Mouse (Mus musculus): Measurements from ENCODE around the gene Cenpl.

DNA sequence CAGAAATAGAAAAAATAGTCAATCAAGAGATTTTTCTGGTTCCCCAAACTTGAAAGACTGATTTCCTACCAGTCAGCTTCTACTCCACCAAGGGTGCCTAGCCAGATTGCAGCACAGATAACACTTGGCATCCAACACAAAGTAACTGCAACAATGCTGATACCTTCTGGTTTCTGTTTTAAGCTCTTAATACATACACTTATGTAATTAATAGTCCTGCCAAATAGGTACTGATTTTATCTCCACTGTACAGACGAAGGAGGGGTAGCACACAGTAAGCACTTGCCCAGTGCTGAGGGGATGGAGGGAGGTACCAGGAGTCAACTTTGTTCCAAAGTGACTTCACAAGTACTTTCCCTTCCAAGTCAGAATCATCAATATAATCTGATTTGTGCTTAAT, 33.3 kb downstream of the Cenpl start:
- TF ChIP-seq POLR2A (IDR thresholded peaks at IDR 0.05; ENCODE audit: borderline replicate concordance, extremely low read depth, low read depth, low read length) (no peak), CTCF (IDR thresholded peaks at IDR 0.05; ENCODE audit: insufficient read depth, low read length) (no peak)
